Mouse (Mus musculus) inflammation-experienced regulatory T-cells, adult 16 weeks (primary cell): Measurements from ENCODE around the gene Gm3636. TPM values are rescaled to one million over a fixed set of nuclear protein-coding genes. Genes with fewer than 3 reads are reported as not detected.

ENCODE experiments used
- polyA plus RNA-seq: library from polyadenylated mRNA; unstranded; fragments of 100-300 nt; shearing (Covaris generic); gene quantifications from one replicate; pipeline ENCODE4 v1.2.1, GENCODE M21; 2017

The Gm3636 gene
- 18.8 TPM for polyA plus RNA-seq

DNA sequence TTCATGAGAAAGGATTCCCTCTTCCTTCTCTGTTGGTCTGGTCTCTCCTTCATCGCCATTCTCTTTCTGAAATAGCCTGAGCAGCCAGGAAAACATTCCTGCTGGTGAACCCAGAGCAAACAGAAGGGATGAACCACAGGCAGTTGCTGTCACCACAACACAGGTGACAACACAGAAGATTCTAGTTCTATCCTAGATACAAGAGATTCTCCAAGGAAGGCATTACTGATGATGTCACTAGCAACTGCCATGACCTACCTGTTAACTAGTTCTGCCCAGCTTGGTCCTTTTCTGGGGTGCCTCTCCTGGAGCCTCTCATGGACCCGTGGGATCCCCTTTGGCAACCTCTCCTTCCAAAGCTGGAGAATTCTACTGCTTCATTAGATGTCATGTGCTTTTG, at the start of gene Gm3636:
Gene Gm3636 (minus strand): TSS at position 101 of the 400 bp plus-strand sequence.

DNA sequence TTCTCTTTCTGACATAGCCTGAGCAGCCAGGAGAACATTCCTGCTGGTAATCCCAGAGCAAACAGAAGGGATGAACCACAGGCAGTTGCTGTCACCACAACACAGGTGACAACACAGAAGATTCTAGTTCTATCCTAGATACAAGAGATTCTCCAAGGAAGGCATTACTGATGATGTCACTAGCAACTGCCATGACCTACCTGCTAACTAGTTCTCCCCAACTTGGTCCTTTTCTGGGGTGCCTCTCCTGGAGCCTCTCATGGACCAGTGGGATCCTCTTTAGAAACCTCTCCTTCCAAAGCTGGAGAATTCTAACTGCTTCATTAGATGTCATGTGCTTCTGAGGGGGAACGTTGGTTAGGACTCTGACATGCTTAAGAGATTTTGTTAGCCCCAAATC, 32.2 kb upstream of the Gm3636 start, which contains the start of gene Gm8362:
Gene Gm8362 (minus strand): TSS at position 101 of the 400 bp plus-strand sequence.

DNA sequence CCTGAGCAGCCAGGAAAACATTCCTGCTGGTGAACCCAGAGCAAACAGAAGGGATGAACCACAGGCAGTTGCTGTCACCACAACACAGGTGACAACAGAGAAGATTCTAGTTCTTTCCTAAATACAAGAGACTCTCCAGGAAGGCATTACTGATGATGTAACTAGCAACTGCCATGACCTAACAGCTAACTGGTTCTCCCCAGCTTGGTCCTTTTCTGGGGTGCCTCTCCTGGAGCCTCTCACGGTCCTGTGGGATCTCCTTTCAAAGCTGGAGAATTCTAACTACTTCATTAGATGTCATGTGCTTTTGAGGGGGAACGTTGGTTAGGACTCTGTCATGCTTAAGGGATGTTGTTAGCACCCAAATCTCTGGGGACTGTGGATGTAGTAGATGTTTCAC, 22.0 kb downstream of the Gm3636 start, which contains the start of gene Gm8050:
Gene Gm8050 (minus strand): TSS at position 101 of the 400 bp plus-strand sequence.

Other genes starting within 250 kb of the Gm3636 start
- 0.35 TPM for gene Gm8356, start 205.0 kb downstream of the Gm3636 start, polyA plus RNA-seq
- gene Gm3629, start 151.7 kb downstream of the Gm3636 start, polyA plus RNA-seq = not detected
- gene Gm3460, start 119.9 kb downstream of the Gm3636 start, polyA plus RNA-seq = not detected
- not detected for gene Gm10251, start 58.2 kb downstream of the Gm3636 start, polyA plus RNA-seq
- not detected for gene Gm8050, start 22.1 kb downstream of the Gm3636 start, polyA plus RNA-seq
- gene Gm8362, start 32.1 kb upstream of the Gm3636 start, polyA plus RNA-seq = not detected
- not detected for gene Gm3642, start 98.0 kb upstream of the Gm3636 start, polyA plus RNA-seq
- gene Gm3667, start 147.6 kb upstream of the Gm3636 start, polyA plus RNA-seq = 11.2 TPM
- gene Gm6356, start 231.5 kb upstream of the Gm3636 start, polyA plus RNA-seq = not detected